Mouse (Mus musculus) lung, adult 2 months (tissue): ENCODE results near the gene Rhno1. TPM values are rescaled to one million over a fixed set of nuclear protein-coding genes. Genes with fewer than 3 reads are reported as not detected.
A peak's percentile ranks its signal among the peaks of the same experiment; 100 is the strongest.

Experiments
- DNase-seq: peaks from one replicate; pipeline ENCODE4 v3.0.0; 2022
- H3K4me1 ChIP-seq: fragments of 200-500 bp; 2 replicates; pipeline ENCODE4 v1.6.1; 2011; ENCODE audit warnings: low read length; ENCODE audit not compliant: control insufficient read depth, insufficient read depth
- H3K4me3 ChIP-seq: fragments of 200-500 bp; replicated peaks from 2 replicates; pipeline ENCODE3; 2011; ENCODE audit warnings: low read depth, mild to moderate bottlenecking, control low read depth, low read length; ENCODE audit errors: extremely low read depth
- CTCF ChIP-seq: fragments of 200-500 bp; IDR thresholded peaks from 2 replicates; pipeline ENCODE4 v1.5.1; 2011; ENCODE audit warnings: mild to moderate bottlenecking, low read length, control low read depth; ENCODE audit not compliant: insufficient read depth
- POLR2A ChIP-seq: fragments of 200-500 bp; IDR thresholded peaks from 2 replicates; pipeline ENCODE4 v1.6.1; 2011; ENCODE audit warnings: low read depth, mild to moderate bottlenecking, control low read depth, low read length, borderline replicate concordance; ENCODE audit errors: extremely low read depth
- WGBS: fragments of 180-500 bp; shearing (Covaris S2); methylation state at CpG from one replicate; pipeline ENCODE4 v1.1.7; 2018; 5-methylcytosine and 5-hydroxymethylcytosine counted together
- polyA plus RNA-seq: library from polyadenylated mRNA; depleted of rRNA; stranded (reverse); fragments of >200 nt; gene quantifications from 2 replicates; pipeline ENCODE4 v1.2.3, GENCODE M21; 2012; rRNA removed

Gene Rhno1
- polyA plus RNA-seq: 8.1 and 11.8 TPM in 2 replicates

DNA sequence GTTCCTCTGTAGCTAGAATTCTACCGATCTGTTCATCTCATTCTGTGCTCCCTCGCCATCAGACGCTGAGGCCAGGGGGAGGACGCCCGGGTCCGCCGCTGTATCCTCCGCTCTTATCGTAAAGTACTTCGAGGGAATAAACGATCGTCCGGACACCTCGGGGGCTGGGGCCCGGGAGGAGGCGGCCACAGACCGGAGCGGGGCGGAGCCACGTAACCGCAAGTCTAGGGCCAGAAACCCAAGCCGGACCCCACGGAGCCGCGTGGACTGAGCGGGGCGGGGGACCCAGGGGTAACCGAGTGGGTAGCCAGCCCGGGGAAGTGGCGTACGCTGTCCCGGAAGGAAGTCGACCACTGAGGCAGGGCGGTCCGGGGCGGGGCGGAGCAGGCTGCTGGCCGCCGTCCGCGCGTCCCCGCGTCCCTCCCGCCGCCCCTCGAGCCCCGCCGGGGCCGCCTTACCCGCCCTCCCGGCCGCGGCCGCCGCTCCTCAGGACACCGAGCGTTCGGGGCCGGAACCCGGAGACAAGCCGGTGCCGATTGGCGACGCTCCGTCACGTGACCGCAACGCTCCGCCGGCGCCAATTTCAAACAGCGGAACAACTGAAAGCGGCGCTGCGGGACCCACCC, at the start of gene Rhno1, which contains the start of gene Foxm1:
Gene Rhno1, minus strand, starts transcription at position 531 of the 626 bp plus-strand sequence.
Gene Foxm1, plus strand, starts transcription at position 587 of the 626 bp plus-strand sequence.
- Histone ChIP-seq H3K4me1 (peaks cover 3% of the 10 kb centered on the region; the same call in 1 of the 2 replicates), H3K4me3 (peak within 1 kb of the TSS; percentile 67)
- 1% methylated on average over 63 of the region's 76 CpGs for WGBS
- TF ChIP-seq POLR2A (0 out of 2 replicates have a peak, but pooled peaks have one; percentile 24), CTCF (no peak)
- DNase-seq: peak; percentile 84

DNA sequence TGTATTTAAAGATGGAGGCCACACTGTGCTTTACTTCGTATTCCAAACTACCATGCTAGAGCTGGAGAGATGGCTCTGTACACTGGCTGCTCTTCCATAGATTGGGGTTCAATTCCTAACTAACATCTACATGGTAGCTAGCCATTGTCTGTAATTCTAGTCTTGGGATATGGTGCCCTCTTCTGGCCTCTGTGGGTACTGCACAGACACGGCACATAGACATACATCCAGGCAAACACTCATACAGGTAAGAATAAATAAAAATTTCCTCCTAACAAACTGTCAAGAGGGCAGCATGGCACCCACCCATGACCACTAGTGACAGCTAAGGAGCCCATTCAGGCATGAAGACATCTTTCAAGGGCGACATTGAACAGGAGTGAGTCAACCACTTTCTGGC, 48.4 kb upstream of the Rhno1 start:
- 27% methylated on average over 3 of the region's 3 CpGs for WGBS
- Histone ChIP-seq H3K4me3 (no peak overlapping the region), H3K4me1 (no peaks in the 10 kb centered on the region)
- no peak for TF ChIP-seq POLR2A
- TF ChIP-seq CTCF: peak; percentile 66
- peak; percentile 79 for DNase-seq

DNA sequence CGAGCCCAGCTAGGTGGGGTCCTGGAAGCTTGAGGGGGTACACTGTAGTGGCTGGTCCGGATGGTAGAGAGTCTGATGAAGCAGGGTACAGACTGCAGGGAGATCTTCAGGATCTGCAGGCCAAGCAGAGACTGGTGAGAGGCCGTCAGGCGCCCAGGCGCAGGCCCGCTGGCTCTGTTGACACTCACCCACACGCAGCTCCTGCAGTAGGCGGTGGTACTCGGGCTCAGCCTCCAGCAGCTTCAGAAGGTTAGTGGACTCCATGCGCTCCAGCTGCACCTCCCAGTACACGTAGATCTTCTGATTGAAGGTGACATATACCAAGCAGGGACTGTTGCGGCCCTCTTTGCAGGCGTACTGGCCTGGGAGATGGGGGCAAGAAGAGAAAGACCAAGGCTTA, 47.6 kb upstream of the Rhno1 start:
- Histone ChIP-seq H3K4me1 (no peaks in the 10 kb centered on the region), H3K4me3 (no peak overlapping the region)
- no peak for DNase-seq
- 95% methylated on average over 13 of the region's 13 CpGs for WGBS
- TF ChIP-seq POLR2A: no peak
- TF ChIP-seq CTCF: no peak

DNA sequence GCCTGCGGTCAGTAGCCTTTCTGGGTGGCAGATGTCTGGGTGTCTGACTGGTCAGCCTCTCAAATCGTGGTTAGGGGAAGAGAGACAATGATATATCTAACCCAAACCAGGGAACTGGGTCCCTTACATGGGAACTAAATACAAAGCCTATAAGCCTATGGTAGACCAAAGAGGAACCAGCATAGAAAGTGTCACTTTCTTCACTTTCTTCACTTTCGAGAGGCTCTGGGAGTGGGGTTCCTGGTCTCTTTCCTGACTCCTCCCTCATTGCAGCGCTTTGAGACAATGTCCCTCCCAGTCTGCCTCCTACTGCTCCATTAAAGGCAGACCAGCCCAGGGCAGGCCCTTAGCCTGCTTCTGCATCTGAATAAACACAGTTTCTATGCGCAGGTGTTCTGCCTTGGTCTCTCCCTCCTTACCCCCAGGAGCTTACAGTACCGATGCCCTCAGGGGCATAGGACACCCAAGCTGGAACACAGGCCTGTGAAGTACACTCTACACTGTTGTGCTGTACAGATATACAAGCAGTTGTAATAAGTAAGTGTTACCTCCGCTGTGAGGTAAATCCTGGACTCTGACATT, 45.9 kb upstream of the Rhno1 start:
- WGBS: 87% methylated on average over 7 of the region's 7 CpGs
- Histone ChIP-seq H3K4me3 (no peak overlapping the region), H3K4me1 (no peaks in the 10 kb centered on the region)
- DNase-seq: no peak
- no peak for TF ChIP-seq POLR2A
- TF ChIP-seq CTCF: no peak

DNA sequence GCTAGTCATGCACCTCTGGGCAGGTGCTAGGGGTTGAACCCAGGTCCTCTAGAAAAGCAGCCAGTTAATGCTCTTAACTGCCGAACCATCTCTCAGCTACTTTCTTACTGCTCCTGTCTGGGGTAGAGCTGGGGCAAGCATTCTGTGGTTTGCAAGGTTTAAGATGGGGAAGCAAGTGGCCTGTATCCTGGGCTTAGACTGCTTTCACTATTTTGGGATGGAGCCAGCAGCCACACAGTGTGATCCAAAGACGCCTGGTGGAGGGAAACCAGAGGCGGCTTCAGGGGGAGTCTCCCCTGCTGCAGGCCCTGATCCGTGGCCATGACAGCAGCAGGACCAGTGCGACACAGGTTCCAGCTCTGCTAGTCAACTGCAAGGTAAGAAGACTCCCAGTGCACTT, 42.0 kb upstream of the Rhno1 start:
- TF ChIP-seq CTCF: no peak
- TF ChIP-seq POLR2A: no peak
- 57% methylated on average over 5 of the region's 5 CpGs for WGBS
- H3K4me3 ChIP-seq: no peak overlapping the region
- H3K4me1 ChIP-seq: no peaks in the 10 kb centered on the region
- no peak for DNase-seq

DNA sequence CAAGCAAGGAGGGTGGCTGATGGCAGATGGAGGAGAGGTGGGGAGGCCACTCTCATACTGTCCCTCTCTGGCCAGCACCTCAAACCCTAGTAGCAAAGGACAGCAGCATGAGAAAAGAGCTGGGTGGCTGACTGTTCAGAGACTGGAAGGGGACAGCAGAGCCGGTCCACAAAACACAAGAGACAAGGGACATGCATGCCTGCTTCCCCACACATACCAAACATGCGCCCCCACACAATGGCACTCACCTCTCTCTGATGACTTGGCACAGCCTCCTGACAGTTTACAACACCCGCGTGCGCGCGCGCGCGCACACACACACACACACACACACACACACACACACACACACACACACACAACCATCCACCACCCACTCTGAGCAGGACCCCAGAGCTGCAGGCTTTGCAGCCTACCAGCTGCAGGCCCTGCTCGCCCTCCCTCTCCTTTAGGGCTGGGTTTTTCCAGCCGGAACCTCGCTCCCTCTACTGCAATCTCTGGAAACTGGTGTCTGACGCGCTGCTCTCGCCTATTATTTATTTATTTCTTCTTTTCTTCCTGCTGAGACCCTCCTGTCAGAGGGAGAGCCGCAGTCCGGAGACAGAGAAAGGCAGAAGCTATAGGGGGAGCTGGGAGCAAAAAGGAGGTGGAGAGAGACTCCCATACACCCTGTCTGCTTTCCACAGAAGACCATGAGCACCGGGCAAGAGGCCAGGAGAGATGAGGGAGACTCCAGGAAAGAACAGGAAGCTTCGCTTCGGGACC, 36.9 kb upstream of the Rhno1 start:
- 29% methylated on average over 21 of the region's 21 CpGs for WGBS
- Histone ChIP-seq H3K4me1 (no peaks in the 10 kb centered on the region), H3K4me3 (no peak overlapping the region)
- DNase-seq: no peak
- TF ChIP-seq CTCF: no peak

DNA sequence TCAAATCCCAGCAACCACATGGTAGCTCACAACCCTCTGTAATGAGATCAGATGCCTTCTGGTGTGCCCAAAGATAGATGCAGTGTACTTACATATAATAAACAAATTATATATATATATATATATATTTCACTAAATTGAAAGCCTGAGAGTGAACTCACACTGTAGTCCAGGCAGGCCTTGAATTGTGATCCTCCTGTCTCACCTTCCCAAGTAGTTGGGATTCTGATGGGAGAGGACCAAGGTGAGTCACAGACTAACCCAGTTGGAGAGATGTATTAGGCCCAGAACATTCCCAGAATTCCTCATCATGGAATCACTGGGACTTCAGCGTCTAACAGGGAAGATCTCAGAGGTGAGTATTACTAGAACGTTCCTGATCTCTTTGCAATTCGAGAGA, 36.3 kb upstream of the Rhno1 start, which contains the start of gene Nrip2:
Gene Nrip2, plus strand, starts transcription at position 301 of the 400 bp plus-strand sequence.
- H3K4me3 ChIP-seq: no peak within 1 kb of the TSS

DNA sequence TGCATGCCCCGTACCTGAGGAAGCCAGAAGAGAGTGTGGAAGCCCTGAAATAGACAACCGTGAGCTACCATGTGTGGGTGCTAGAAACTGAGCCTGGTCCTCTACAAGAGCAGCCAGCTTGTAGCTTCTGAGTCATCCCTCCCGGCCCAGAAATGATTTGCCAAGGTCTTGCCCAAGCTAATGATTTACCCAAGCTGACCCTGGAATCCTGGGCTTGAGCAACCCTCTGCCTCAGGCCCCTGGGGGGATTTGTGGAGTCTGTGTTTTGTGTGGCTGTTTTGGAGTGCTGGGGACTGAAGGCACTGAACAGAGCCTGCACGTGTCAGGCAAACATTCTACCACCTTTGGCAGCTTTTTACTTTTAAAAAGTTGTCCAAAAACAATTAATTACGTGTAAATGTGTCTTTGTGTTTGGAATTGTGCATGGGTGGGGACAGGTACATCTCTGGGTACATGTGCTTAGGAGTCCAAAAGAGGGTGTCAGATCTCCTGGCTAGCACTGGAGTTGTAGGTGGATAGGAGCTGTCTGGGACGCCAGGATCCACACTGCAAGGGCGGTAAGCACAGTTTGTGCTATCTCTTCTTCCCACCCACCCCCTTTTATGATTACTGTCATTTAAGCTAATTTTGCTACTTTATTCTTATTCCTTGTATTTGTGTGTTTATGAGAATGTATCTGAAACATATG, 35.0 kb upstream of the Rhno1 start:
- DNase-seq: no peak
- WGBS: 77% methylated on average over 7 of the region's 7 CpGs
- Histone ChIP-seq H3K4me3 (no peak overlapping the region), H3K4me1 (no peaks in the 10 kb centered on the region)
- no peak for TF ChIP-seq POLR2A
- no peak for TF ChIP-seq CTCF

More for the DNA sequence above, 36.3 kb upstream of the Rhno1 start, which contains the start of gene Nrip2:
- DNase-seq: no peak
- no peak for TF ChIP-seq CTCF
- TF ChIP-seq POLR2A: no peak
- WGBS: 68% methylated on average over 3 of the region's 3 CpGs
- no peaks in the 10 kb centered on the region for H3K4me1 ChIP-seq

DNA sequence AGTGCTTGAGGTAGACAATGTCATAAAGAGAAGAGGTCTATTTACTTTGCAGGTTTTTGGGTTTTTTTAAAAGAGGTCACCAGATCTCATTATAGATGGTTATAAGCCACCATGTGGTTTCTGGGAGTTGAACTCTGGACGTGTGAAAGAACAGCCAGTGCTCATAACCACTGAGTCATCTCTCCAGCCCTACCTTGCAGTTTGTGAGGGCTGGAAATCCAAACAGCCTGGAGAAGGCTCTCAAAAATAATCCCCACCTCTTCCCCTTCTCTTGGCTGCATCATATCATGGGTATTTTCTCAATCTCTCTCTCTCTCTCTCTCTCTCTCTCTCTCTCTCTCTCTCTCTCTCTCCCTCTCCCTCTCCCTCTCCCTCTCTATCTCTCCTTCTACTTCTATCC, 28.0 kb upstream of the Rhno1 start:
- no peak overlapping the region for H3K4me3 ChIP-seq

More for the DNA sequence above, 28.0 kb upstream of the Rhno1 start:
- no peak for DNase-seq
- no peaks in the 10 kb centered on the region for H3K4me1 ChIP-seq
- no peak for TF ChIP-seq CTCF
- no peak for TF ChIP-seq POLR2A
- WGBS: 48% methylated on average over 1 of the region's 1 CpGs
